Mouse (Mus musculus): ENCODE data around the gene Traf3ip1. TPM values are rescaled to one million over a fixed set of nuclear protein-coding genes. Genes with fewer than 3 reads are reported as not detected.

Traf3ip1 gene
- total RNA-seq, 2 experiments from 2014 or later, result 14.0 to 16.1 TPM

GRCm38 (mm10) chr1:91523759-91524158 lies 29.3 kb downstream of the Traf3ip1 start:
- peak; percentile 39 to 44 for DNase-seq (ENCODE audit: low spot score in 2 of 2)
- intact Hi-C loops (cut with DNase I), result loop anchor here (5.0 kb wide), 2 partner anchors 234 to 444 kb away; no protein-coding TSS in a partner anchor

GRCm38 (mm10) chr1:91525838-91526237 lies 31.4 kb downstream of the Traf3ip1 start:
- no peak for DNase-seq (ENCODE audit: low spot score in 2 of 2)
- intact Hi-C loops (cut with DNase I), result no loop called here

GRCm38 (mm10) chr1:91530166-91530565 lies 35.7 kb downstream of the Traf3ip1 start:
- no peak for DNase-seq (ENCODE audit: low spot score in 2 of 2)
- intact Hi-C loops (cut with DNase I), result loop anchor here (10.0 kb wide), 1 partner anchor 345 kb away; no protein-coding TSS in a partner anchor

GRCm38 (mm10) chr1:91532243-91532642 lies 37.8 kb downstream of the Traf3ip1 start:
- no peak for DNase-seq (ENCODE audit: low spot score in 2 of 2)
- intact Hi-C loops (cut with DNase I), result loop anchor here (10.0 kb wide), 1 partner anchor 343 kb away; no protein-coding TSS in a partner anchor

GRCm38 (mm10) chr1:91532892-91533291 lies 38.4 kb downstream of the Traf3ip1 start:
- intact Hi-C loops (cut with DNase I), result loop anchor here (10.0 kb wide), 1 partner anchor 342 kb away; no protein-coding TSS in a partner anchor
- DNase-seq (ENCODE audit: low spot score in 2 of 2), result no peak

GRCm38 (mm10) chr1:91533483-91533882 lies 39.0 kb downstream of the Traf3ip1 start:
- no peak for DNase-seq (ENCODE audit: low spot score in 2 of 2)
- intact Hi-C loops (cut with DNase I), result loop anchor here (10.0 kb wide), 1 partner anchor 341 kb away; no protein-coding TSS in a partner anchor

- intact Hi-C loops (cut with DNase I), result loop anchor here (10.0 kb wide), 1 partner anchor 341 kb away; no protein-coding TSS in a partner anchor
- DNase-seq (ENCODE audit: low spot score in 2 of 2), result no peak
Observed at GRCm38 (mm10) chr1:91533961-91534723, 39.7 kb downstream of the Traf3ip1 start.

- intact Hi-C loops (cut with DNase I), result loop anchor here (10.0 kb wide), 1 partner anchor 337 kb away; no protein-coding TSS in a partner anchor
- DNase-seq (ENCODE audit: low spot score in 2 of 2), result no peak
Observed at GRCm38 (mm10) chr1:91537786-91538569, 43.5 kb downstream of the Traf3ip1 start.

GRCm38 (mm10) chr1:91538570-91538929 lies 44.1 kb downstream of the Traf3ip1 start:
- intact Hi-C loops (cut with DNase I), result loop anchor here (10.0 kb wide), 1 partner anchor 336 kb away; no protein-coding TSS in a partner anchor
- DNase-seq (ENCODE audit: low spot score in 2 of 2), result no peak

- no peak for DNase-seq (ENCODE audit: low spot score in 2 of 2)
- intact Hi-C loops (cut with DNase I), result loop anchor here (10.0 kb wide), 1 partner anchor 336 kb away; no protein-coding TSS in a partner anchor
Observed at GRCm38 (mm10) chr1:91539246-91539645, 44.8 kb downstream of the Traf3ip1 start.

GRCm38 (mm10) chr1:91539704-91540270 lies 45.3 kb downstream of the Traf3ip1 start:
- intact Hi-C loops (cut with DNase I), result loop anchor here (10.0 kb wide), 1 partner anchor 335 kb away; no protein-coding TSS in a partner anchor
- DNase-seq (ENCODE audit: low spot score in 2 of 2), result peak; percentile 17 to 20

GRCm38 (mm10) chr1:91540271-91540826 lies 45.9 kb downstream of the Traf3ip1 start, which contains the start of gene Asb1:
Asb1 (plus strand) TSS chr1:91540544.
- DNase-seq (ENCODE audit: low spot score in 2 of 2), result peak; percentile 91 to 93
- intact Hi-C loops (cut with DNase I), result no loop called here

- DNase-seq (ENCODE audit: low spot score in 2 of 2), result no peak
- intact Hi-C loops (cut with DNase I), result no loop called here
Observed at GRCm38 (mm10) chr1:91541042-91541592, 46.7 kb downstream of the Traf3ip1 start.

GRCm38 (mm10) chr1:91543974-91544373 lies 49.5 kb downstream of the Traf3ip1 start:
- intact Hi-C loops (cut with DNase I), result no loop called here
- DNase-seq (ENCODE audit: low spot score in 2 of 2), result no peak

- intact Hi-C loops (cut with DNase I), result no loop called here
- DNase-seq (ENCODE audit: low spot score in 2 of 2), result no peak
Observed at GRCm38 (mm10) chr1:91545226-91545625, 50.8 kb downstream of the Traf3ip1 start.

- DNase-seq (ENCODE audit: low spot score in 2 of 2), result no peak
- intact Hi-C loops (cut with DNase I), result no loop called here
Observed at GRCm38 (mm10) chr1:91547567-91547966, 53.1 kb downstream of the Traf3ip1 start.

- no peak for DNase-seq (ENCODE audit: low spot score in 2 of 2)
- intact Hi-C loops (cut with DNase I), result no loop called here
Observed at GRCm38 (mm10) chr1:91549073-91549472, 54.6 kb downstream of the Traf3ip1 start.

- intact Hi-C loops (cut with DNase I), result no loop called here
- no peak for DNase-seq (ENCODE audit: low spot score in 2 of 2)
Observed at GRCm38 (mm10) chr1:91557099-91557498, 62.7 kb downstream of the Traf3ip1 start.

GRCm38 (mm10) chr1:91561226-91561625 lies 66.8 kb downstream of the Traf3ip1 start:
- intact Hi-C loops (cut with DNase I), result no loop called here
- no peak for DNase-seq (ENCODE audit: low spot score in 2 of 2)

Data from left cerebral cortex, postnatal 36 days (tissue).